Mouse (Mus musculus) ES-E14 (cell line): ENCODE data around the gene Cda. TPM values are rescaled to one million over a fixed set of nuclear protein-coding genes. Genes with fewer than 3 reads are reported as not detected.
"Not testable (repeated sequence)": the region's sequence is repeated elsewhere in the genome, so short reads cannot be mapped to it uniquely, and the experiment has no call there.

Experiments used
- DNase-seq: peaks from one replicate; pipeline ENCODE4 v3.0.0-alpha.2; 2013; ENCODE audit warnings: low read depth, low spot score
- H3K27ac ChIP-seq: 2 replicates; pipeline ENCODE4 v1.5.1; 2012; ENCODE audit warnings: low read depth, mild to moderate bottlenecking, low read length, moderate library complexity, mixed read lengths; ENCODE audit not compliant: poor library complexity, insufficient read depth, severe bottlenecking
- H3K36me3 ChIP-seq: 2 replicates; pipeline ENCODE4 v1.6.1; 2012; ENCODE audit warnings: mild to moderate bottlenecking, low read length, moderate library complexity, mixed read lengths; ENCODE audit not compliant: control insufficient read depth, poor library complexity, insufficient read depth, severe bottlenecking
- H3K4me1 ChIP-seq, 2 experiments: fragments of 150-350 bp in 1 of 2; sonication (generic) in 1 of 2; 2 replicates each; pipeline ENCODE4 v1.6.1; 2012; ENCODE audit warnings: low read length in 2 of 2, mild to moderate bottlenecking in 1 of 2, mixed read lengths in 1 of 2; ENCODE audit not compliant: control insufficient read depth in 2 of 2, insufficient read depth in 2 of 2, poor library complexity in 1 of 2
- H3K4me3 ChIP-seq, 2 experiments: fragments of 150-350 bp in 1 of 2; sonication (generic) in 1 of 2; 2 replicates each; pipeline ENCODE4 v1.5.1; 2012; ENCODE audit warnings: low read length in 2 of 2, low read depth in 1 of 2, mild to moderate bottlenecking in 1 of 2, mixed read lengths in 1 of 2; ENCODE audit not compliant: insufficient read depth in 1 of 2, poor library complexity in 1 of 2, severe bottlenecking in 1 of 2
- H3K9ac ChIP-seq: 2 replicates; pipeline ENCODE4 v1.6.1; 2012; ENCODE audit warnings: low read depth, mild to moderate bottlenecking, low read length, mixed read lengths; ENCODE audit not compliant: poor library complexity, insufficient read depth, severe bottlenecking
- H3K9me3 ChIP-seq: fragments of 150-350 bp; sonication (generic); 2 replicates; pipeline ENCODE4 v1.6.1; 2012; ENCODE audit warnings: low read depth, mild to moderate bottlenecking, low read length; ENCODE audit not compliant: control insufficient read depth, insufficient read depth
- CHD2 ChIP-seq: IDR thresholded peaks from 2 replicates; pipeline ENCODE4 v1.6.1; 2014; ENCODE audit warnings: mild to moderate bottlenecking, low read depth, low read length, inconsistent platforms
- HCFC1 ChIP-seq: IDR thresholded peaks from 2 replicates; pipeline ENCODE4 v1.6.1; 2012; ENCODE audit warnings: low read length, inconsistent platforms, borderline replicate concordance; ENCODE audit not compliant: insufficient read depth
- MAFK ChIP-seq: IDR thresholded peaks from 2 replicates; pipeline ENCODE4 v1.6.1; 2014; ENCODE audit warnings: mild to moderate bottlenecking, low read depth, low read length, inconsistent platforms; ENCODE audit not compliant: insufficient read depth
- ZC3H11A ChIP-seq: IDR thresholded peaks from 2 replicates; pipeline ENCODE4 v1.6.1; 2012; ENCODE audit warnings: low read depth, mild to moderate bottlenecking, inconsistent platforms, low read length, borderline replicate concordance
- ZNF384 ChIP-seq: IDR thresholded peaks from 2 replicates; pipeline ENCODE4 v1.6.1; 2012; ENCODE audit warnings: low read depth, low read length, inconsistent platforms
- in situ Hi-C, 2 experiments: fragments of 600-800 bp; cut with MboI; formaldehyde crosslinking; loops; one replicate each; pipeline ENCODE4 v1.15.1; 2025; ENCODE audit warnings: low sequenced_read_pairs in 2 of 2, inconsistent platforms in 1 of 2; ENCODE audit not compliant: unreplicated experiment in 2 of 2
- total RNA-seq: library from RNA; depleted of rRNA; stranded (reverse); fragments of 300-350 nt; gene quantifications from 2 replicates; pipeline ENCODE4 v1.2.3, GENCODE M21; 2012

Cda gene
- total RNA-seq, 1 experiment: 3.1 TPM

- Histone ChIP-seq H3K36me3 (no peaks in the 10 kb centered on the region; the same call in 1 of the 2 replicates), H3K27ac (no peak overlapping the region), H3K9ac (no peak overlapping the region), H3K9me3 (0 out of 2 replicates have a peak, but pooled peaks cover 2% of the 10 kb centered on the region), H3K4me3 (no peak overlapping the region), H3K4me1 (peaks cover 0 to 2% of the 10 kb centered on the region in 2 experiments; a peak in 1 of 4 replicates)
- in situ Hi-C loops: no loop called here
- no peak for DNase-seq
- TF ChIP-seq CHD2: no peak
- TF ChIP-seq MAFK: no peak
- no peak for TF ChIP-seq ZNF384
- TF ChIP-seq ZC3H11A: no peak
Measured at GRCm38 (mm10) chr4:138331647-138332046, 36.1 kb downstream of the Cda start.

- Histone ChIP-seq H3K9ac (no peak overlapping the region), H3K4me3 (no peak overlapping the region), H3K9me3 (0 out of 2 replicates have a peak, but pooled peaks cover 2% of the 10 kb centered on the region), H3K4me1 (peaks cover under 1 to 2% of the 10 kb centered on the region in 2 experiments; a peak in 3 of 4 replicates), H3K36me3 (no peaks in the 10 kb centered on the region; the same call in 1 of the 2 replicates), H3K27ac (no peak overlapping the region)
- TF ChIP-seq ZNF384 (no peak), MAFK (no peak), HCFC1 (no peak), CHD2 (no peak), ZC3H11A (no peak)
- DNase-seq: no peak
- in situ Hi-C loops: no loop called here
Measured at GRCm38 (mm10) chr4:138330264-138330671, 37.5 kb downstream of the Cda start.

- no peak overlapping the region for H3K9ac ChIP-seq
- H3K4me3 ChIP-seq: no peak overlapping the region
- DNase-seq: no peak
- H3K27ac ChIP-seq: no peak overlapping the region
- no peaks in the 10 kb centered on the region; the same call in 1 of the 2 replicates for H3K36me3 ChIP-seq
- in situ Hi-C loops: loop anchor here in 1 of 2 experiments (10.0 kb wide), 1 partner anchor 97 kb away; no protein-coding TSS in a partner anchor
- H3K9me3 ChIP-seq: 0 out of 2 replicates have a peak, but pooled peaks cover 2% of the 10 kb centered on the region
- TF ChIP-seq MAFK: no peak
- no peak for TF ChIP-seq HCFC1
- TF ChIP-seq ZC3H11A: no peak
- no peak for TF ChIP-seq CHD2
- TF ChIP-seq ZNF384: no peak
- peaks cover 2 to 6% of the 10 kb centered on the region in 2 experiments for H3K4me1 ChIP-seq
Measured at GRCm38 (mm10) chr4:138327891-138328470, 39.8 kb downstream of the Cda start.

- not testable (repeated sequence) for H3K9ac ChIP-seq, DNase-seq, H3K4me1 ChIP-seq, H3K27ac ChIP-seq, H3K9me3 ChIP-seq, H3K4me3 ChIP-seq, H3K36me3 ChIP-seq
- in situ Hi-C loops: loop anchor here in 1 of 2 experiments (10.0 kb wide), 1 partner anchor 98 kb away; no protein-coding TSS in a partner anchor
Measured at GRCm38 (mm10) chr4:138327155-138327554, 40.6 kb downstream of the Cda start.
